Mouse (Mus musculus) cerebellum, adult 2 months (tissue): ENCODE data around the gene Fmo6. TPM values are rescaled to one million over a fixed set of nuclear protein-coding genes. Genes with fewer than 3 reads are reported as not detected.

Source experiments
- DNase-seq, 2 experiments: peaks; one replicate each; pipeline ENCODE4 v3.0.0; 2021
- H3K27ac ChIP-seq: fragments of 200-500 bp; 2 replicates; pipeline ENCODE4 v1.5.1; 2012; ENCODE audit warnings: low read length, control low read depth, inconsistent platforms; ENCODE audit not compliant: insufficient read depth
- H3K27me3 ChIP-seq: fragments of 200-500 bp; 2 replicates; pipeline ENCODE4 v1.6.1; 2012; ENCODE audit warnings: inconsistent platforms, mild to moderate bottlenecking, low read length, moderate library complexity; ENCODE audit not compliant: control insufficient read depth, insufficient read depth
- H3K4me1 ChIP-seq: fragments of 200-500 bp; 2 replicates; pipeline ENCODE4 v1.6.1; 2011; ENCODE audit warnings: low read length; ENCODE audit not compliant: control insufficient read depth, insufficient read depth
- H3K4me3 ChIP-seq: fragments of 200-500 bp; replicated peaks from 2 replicates; pipeline ENCODE3; 2011; ENCODE audit warnings: mild to moderate bottlenecking, low read depth, low read length, control low read depth; ENCODE audit not compliant: insufficient read depth
- CTCF ChIP-seq: fragments of 200-500 bp; IDR thresholded peaks from 2 replicates; pipeline ENCODE4 v1.5.1; 2011; ENCODE audit warnings: low read depth, mild to moderate bottlenecking, control low read depth, low read length, moderate library complexity, borderline replicate concordance; ENCODE audit not compliant: insufficient read depth
- POLR2A ChIP-seq: fragments of 200-500 bp; IDR thresholded peaks from 2 replicates; pipeline ENCODE4 v1.6.1; 2011; ENCODE audit warnings: low read length, control low read depth, borderline replicate concordance; ENCODE audit not compliant: insufficient read depth
- WGBS: fragments of 180-500 bp; shearing (Covaris S2); methylation state at CpG from one replicate; pipeline ENCODE4 v1.1.7; 2018; 5-methylcytosine and 5-hydroxymethylcytosine counted together
- polyA plus RNA-seq: library from polyadenylated mRNA; depleted of rRNA; stranded (reverse); fragments of >200 nt; gene quantifications from 2 replicates; pipeline ENCODE4 v1.2.3, GENCODE M21; 2012

Gene Fmo6
- polyA plus RNA-seq, 1 experiment = not detected

DNA sequence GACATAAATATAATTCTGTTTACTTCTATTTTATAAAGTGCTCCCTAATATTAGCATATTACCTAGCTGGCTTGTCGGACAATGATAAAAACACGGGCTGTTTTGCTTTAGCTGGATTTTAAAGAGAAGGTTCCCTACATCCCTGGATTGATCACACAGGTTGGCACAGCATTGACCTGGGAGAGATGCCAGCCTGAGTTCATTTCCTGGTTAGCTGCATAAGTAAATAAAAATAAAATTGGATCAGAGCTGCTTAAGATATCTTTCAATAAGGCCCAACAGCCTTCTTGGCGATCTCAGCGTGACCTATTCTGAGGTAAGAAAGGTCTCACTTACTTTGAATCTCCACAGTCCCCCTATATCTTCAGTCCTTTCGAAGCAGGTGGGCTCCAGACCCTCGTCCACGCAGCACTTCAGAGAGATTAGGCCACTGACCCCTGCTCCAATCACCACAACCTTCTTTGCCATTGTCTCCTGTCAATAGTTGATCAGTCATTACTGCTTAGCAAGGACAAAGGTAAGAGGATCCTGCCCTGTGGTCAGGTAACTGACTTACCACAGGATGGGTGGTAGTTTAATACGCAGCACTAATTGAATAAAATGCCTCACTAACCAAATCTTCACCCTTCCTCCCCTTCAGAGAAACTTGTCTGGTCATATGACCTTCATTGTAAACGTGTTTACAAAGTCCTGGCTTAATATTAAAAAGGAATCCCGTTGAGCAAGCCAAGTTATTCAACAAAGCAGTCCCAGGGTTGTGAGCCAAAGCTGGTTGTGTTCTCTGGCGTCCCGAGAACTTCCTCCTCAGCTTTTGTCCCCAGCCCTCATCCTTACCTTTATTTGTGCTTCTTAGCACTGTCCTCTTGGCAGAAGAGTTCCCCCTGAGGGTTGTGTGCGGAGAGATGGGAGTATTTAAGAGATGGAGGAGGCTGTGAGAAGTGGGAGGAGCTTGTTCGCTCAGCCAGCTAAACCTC lies 39.2 kb downstream of the Fmo6 start, which contains the start of gene Fmo2:
Gene Fmo2 (minus strand): TSS at position 889 of the 974 bp plus-strand sequence.
- TF ChIP-seq CTCF (no peak), POLR2A (no peak)
- no peak within 1 kb of the TSS for H3K4me3 ChIP-seq
- H3K27ac ChIP-seq = no peak within 1 kb of the TSS
- no peak for DNase-seq
- 61% methylated on average over 14 of the region's 14 CpGs for WGBS
- no peaks in the 10 kb centered on the region for H3K27me3 ChIP-seq
- H3K4me1 ChIP-seq = no peaks in the 10 kb centered on the region

DNA sequence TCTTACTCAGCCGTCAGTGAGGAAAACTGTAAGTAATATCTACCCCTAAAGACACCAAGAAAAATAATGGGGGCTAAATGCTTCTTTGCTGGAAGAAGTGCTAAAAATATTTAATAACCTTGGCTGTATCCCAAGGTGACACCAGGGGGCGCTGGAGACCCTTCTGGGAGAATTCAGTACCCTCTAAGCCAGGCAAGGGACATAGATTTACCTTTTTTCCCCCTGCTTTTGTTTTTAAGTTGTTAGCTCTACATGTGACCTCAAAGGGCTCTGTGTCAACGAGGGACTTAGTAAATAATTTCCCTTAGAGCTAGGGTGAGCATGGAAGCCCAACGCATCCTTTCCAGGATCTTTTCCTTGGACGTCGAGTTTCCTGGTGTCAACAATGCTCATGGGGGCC lies 41.4 kb downstream of the Fmo6 start:
- Histone ChIP-seq H3K27me3 (no peaks in the 10 kb centered on the region), H3K4me1 (no peaks in the 10 kb centered on the region), H3K27ac (no peak overlapping the region), H3K4me3 (no peak overlapping the region)
- peak in 1 of 2 experiments; percentile 19 for DNase-seq
- 48% methylated on average over 6 of the region's 6 CpGs for WGBS
- TF ChIP-seq POLR2A = no peak
- peak; percentile 33; the same call in 1 of the 2 replicates for TF ChIP-seq CTCF

DNA sequence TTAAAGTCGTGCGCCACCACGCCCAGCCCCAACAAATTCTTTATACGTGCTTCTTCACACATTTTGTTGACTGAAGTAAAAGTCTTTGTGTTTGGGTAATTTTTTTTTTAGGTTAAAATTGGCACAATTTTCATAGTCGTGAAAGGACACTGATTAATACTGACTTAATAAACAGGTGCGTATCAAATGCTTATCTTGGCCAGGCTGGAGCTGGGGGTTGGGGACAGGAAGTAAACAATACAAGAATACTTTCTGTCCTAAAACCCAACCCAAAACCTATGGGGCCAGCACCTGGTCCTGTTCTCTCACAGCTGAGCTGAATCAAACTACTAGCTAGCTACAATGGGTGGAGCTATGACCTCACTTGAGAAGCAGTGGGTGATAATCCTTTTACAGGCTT lies 44.3 kb downstream of the Fmo6 start:
- no peaks in the 10 kb centered on the region for H3K4me1 ChIP-seq
- no peak overlapping the region for H3K27ac ChIP-seq
- no peaks in the 10 kb centered on the region for H3K27me3 ChIP-seq
- no peak overlapping the region for H3K4me3 ChIP-seq
- TF ChIP-seq CTCF (no peak), POLR2A (no peak)
- no peak for DNase-seq
- WGBS = 90% methylated on average over 6 of the region's 6 CpGs

DNA sequence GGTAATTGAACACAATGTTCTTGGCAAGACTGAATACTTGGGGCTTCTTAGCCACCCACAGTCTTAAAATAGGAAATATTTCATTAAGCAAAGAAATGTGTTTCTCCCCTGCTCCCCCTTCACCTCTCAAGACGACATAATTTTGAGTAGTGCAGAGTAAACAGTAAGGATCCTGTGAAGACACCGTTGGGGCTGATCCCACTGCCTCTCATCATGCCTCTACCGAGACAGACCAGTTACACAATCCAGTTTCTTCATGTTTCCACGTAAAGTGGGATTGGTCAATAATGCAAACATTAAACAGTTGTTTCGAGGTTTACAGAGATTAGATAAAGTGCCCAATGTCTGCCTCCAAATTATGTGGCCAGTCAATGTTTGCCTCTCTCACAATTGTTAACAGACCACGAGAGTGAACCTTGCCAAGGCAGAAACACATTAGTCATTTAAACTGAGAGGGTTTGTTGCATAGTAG lies 45.3 kb downstream of the Fmo6 start:
- no peak for TF ChIP-seq POLR2A
- TF ChIP-seq CTCF = no peak
- no peak overlapping the region for H3K27ac ChIP-seq
- no peak for DNase-seq
- H3K4me1 ChIP-seq = no peaks in the 10 kb centered on the region
- H3K4me3 ChIP-seq = no peak overlapping the region
- H3K27me3 ChIP-seq = no peaks in the 10 kb centered on the region
- 80% methylated on average over 6 of the region's 6 CpGs for WGBS

DNA sequence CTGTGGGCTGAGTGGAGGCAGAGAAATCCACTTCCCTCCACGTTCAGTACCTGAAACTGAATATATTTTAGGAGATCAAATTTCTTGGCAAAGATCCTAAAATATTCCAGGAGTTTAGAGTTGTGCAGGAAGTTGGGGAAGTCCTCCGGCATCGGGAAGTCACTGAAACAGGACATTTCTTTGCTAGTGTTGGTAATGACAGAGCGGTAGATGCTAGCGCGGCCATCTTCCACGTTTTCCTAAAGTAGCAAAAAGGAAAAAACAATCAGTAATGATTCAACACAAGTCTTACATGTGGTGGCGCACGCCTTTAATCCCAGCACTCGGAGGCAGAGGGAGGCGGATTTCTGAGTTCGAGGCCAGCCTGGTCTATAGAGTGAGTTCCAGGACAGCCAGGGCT lies 48.7 kb downstream of the Fmo6 start:
- Histone ChIP-seq H3K4me3 (no peak overlapping the region), H3K27ac (no peak overlapping the region), H3K4me1 (no peaks in the 10 kb centered on the region), H3K27me3 (no peaks in the 10 kb centered on the region)
- no peak for TF ChIP-seq POLR2A
- no peak for TF ChIP-seq CTCF
- 91% methylated on average over 12 of the region's 12 CpGs for WGBS
- DNase-seq = no peak

DNA sequence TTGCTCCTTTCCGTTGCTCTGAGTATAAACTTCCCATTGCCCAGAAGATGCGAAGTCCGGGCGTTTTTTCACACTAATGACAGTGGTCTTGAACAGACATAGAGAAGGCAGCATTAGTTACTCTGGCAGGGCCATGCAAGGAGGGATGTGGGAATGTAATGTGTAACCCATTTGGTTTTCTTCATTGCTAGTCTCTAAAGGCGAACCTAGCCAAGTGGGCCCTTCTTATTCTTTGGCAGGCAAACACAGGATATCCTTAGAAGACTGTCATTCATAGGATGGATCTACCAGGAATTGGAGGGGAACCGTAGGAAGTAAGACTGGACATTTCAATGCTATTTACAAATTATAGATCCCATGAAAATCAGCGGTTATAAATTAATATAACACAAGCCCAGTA lies 49.7 kb downstream of the Fmo6 start:
- no peak for DNase-seq
- H3K4me1 ChIP-seq = no peaks in the 10 kb centered on the region
- no peak overlapping the region for H3K27ac ChIP-seq
- no peaks in the 10 kb centered on the region for H3K27me3 ChIP-seq
- H3K4me3 ChIP-seq = no peak overlapping the region
- 93% methylated on average over 7 of the region's 7 CpGs for WGBS
- TF ChIP-seq POLR2A (no peak), CTCF (no peak)

DNA sequence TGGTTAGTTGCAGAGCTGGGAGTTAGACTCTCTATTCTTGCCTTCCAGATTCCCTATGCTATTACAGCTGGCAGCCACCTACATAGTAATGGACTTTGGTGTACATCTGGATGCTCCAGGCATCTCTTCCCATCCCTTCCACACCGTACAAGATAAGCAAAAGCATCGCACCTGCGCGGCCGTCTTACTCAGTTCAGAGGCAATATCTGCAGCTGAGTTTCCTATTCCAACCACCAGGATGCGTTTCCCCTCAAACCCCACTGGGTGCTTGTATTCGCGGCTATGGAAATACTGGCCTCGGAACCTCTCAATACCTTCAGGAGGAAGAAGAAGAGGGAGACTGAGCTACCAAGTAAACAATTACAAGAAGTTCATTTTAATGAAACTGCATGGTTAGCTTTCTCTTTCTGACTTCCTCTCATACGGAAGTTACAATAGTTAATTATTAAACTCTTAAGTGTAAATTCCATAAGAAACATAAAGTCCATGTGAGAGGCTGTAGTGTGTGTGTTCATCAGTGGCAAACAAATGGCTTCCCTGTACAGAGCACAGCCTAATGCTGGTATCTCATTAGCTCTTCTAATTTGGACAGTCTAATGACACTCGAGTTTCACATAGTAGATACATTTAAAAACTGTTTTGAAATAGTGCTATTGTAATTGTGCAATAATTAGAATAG lies 51.0 kb downstream of the Fmo6 start:
- no peak overlapping the region for H3K4me3 ChIP-seq
- 89% methylated on average over 11 of the region's 11 CpGs for WGBS
- no peak for DNase-seq
- no peak for TF ChIP-seq POLR2A
- no peak for TF ChIP-seq CTCF
- no peak overlapping the region for H3K27ac ChIP-seq
- no peaks in the 10 kb centered on the region for H3K4me1 ChIP-seq
- no peaks in the 10 kb centered on the region for H3K27me3 ChIP-seq
